In genomic region chr10:60891476-60892170, GRCm38 (mm10) we compare ENCODE assay signal across 11 mouse cellular contexts.
"Had no signal": no experiment of that assay in that cellular context is flagged by ENCODE, and none has a peak within 500 bp of the region (broad histone marks: within the 10 kb centered on the region; RNA-seq: fewer than 3 reads in every experiment).

No protein-coding gene starts in this region.

- H3K9ac ChIP-seq: limb, embryonic 12.5 days; liver, embryonic 13.5 days; liver, postnatal 0 days; neural tube, embryonic 12.5 days had no signal

- DNase-seq: kidney, postnatal 36 days; liver; liver, embryonic 13.5 days; liver, postnatal 0 days; thymus, postnatal 36 days had no signal

- H3K27me3 ChIP-seq: liver, embryonic 13.5 days; neural tube, embryonic 12.5 days had no signal

- H3K4me2 ChIP-seq: limb, embryonic 12.5 days; liver, embryonic 13.5 days; neural tube, embryonic 12.5 days had no signal

- ATAC-seq: hindbrain, embryonic 16.5 days; inflammation-experienced regulatory T-cells, adult 6 months; intestine, postnatal 0 days; liver, postnatal 0 days had no signal

- H3K9me3 ChIP-seq: limb, embryonic 12.5 days; liver, embryonic 13.5 days; neural tube, embryonic 12.5 days had no signal

- H3K36me3 ChIP-seq: limb, embryonic 12.5 days; liver, embryonic 13.5 days; neural tube, embryonic 12.5 days had no signal

- H3K4me3 ChIP-seq: layer of hippocampus, adult 2 months; limb, embryonic 12.5 days; liver, embryonic 13.5 days; neural tube, embryonic 12.5 days had no signal

- H3K4me1 ChIP-seq: liver, embryonic 13.5 days had no signal

- H3K27ac ChIP-seq: layer of hippocampus, adult 2 months; limb, embryonic 12.5 days; liver, embryonic 13.5 days; neural tube, embryonic 12.5 days had no signal
